In the genomic region with DNA sequence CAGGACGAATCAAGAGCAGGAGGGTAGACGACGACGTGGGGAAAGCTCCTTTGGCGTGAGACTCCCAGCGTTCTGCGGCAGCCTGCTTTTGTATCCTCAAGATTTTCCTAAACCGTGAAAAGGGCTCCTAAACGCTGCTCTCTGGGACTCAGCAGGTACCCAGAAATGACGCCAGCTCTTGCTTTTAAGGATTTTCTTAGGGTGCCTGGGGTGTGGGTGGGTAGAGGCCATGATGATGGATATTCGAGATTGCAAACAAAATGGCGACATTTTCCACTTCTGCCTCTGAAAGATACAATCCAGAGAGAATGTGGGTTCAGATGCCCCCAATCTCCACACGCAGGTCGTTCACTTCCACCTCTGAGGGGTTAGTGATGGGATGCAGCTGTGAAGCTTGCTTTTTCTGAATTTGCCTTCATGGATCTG, we compare ENCODE assay signal across 10 mouse cellular contexts. TPM values are rescaled to one million over a fixed set of nuclear protein-coding genes. Genes with fewer than 3 reads are reported as not detected.
A peak's percentile ranks its signal among the peaks of the same experiment; 100 is the strongest.
DNase-seq lines count a peak whose midpoint lies in the region; ATAC-seq lines count a peak whose summit lies in the region.
"Had no signal": no experiment of that assay in that cellular context is flagged by ENCODE, and none has a peak within 500 bp of the region (broad histone marks: within the 10 kb centered on the region; RNA-seq: fewer than 3 reads in every experiment).

No protein-coding gene starts in this region.

- H3K4me2 ChIP-seq in liver, embryonic 11.5 days = peak overlapping the region; percentile 55
- peak overlapping the region; percentile 88 for H3K4me2 ChIP-seq in hindbrain, embryonic 12.5 days (replicated peaks)
- H3K4me2 ChIP-seq in neural tube, embryonic 12.5 days (replicated peaks) = peak overlapping the region; percentile 99

- no peaks in the 10 kb centered on the region for H3K9me3 ChIP-seq in liver, embryonic 11.5 days (ENCODE audit: control insufficient read depth, low read length)
- H3K9me3 ChIP-seq in hindbrain, embryonic 12.5 days (replicated peaks) = no peaks in the 10 kb centered on the region
- H3K9me3 ChIP-seq in neural tube, embryonic 12.5 days = no peaks in the 10 kb centered on the region

- WGBS in liver, embryonic 11.5 days = 13% methylated on average over 14 of the region's 14 CpGs
- WGBS in hindbrain, embryonic 12.5 days = under 1% methylated on average over 14 of the region's 14 CpGs
- WGBS in neural tube, embryonic 12.5 days = 3% methylated on average over 14 of the region's 14 CpGs

- peak; percentile 66 for DNase-seq in embryo, embryonic 11 days
- DNase-seq in embryo, embryonic 10.5 days (ENCODE audit: low spot score) = no peak
- DNase-seq in liver, embryonic 11.5 days (ENCODE audit: low spot score) = no peak
- DNase-seq in liver = no peak
- no peak for DNase-seq in frontal cortex, postnatal 36 days (ENCODE audit: low spot score in 2 of 2)
- DNase-seq in cerebellum, adult 18-20 months = no peak

- peaks cover 99% of the 10 kb centered on the region for H3K27me3 ChIP-seq in liver, embryonic 11.5 days (replicated peaks; ENCODE audit: control insufficient read depth, insufficient read depth, low read length)
- H3K27me3 ChIP-seq in hindbrain, embryonic 12.5 days = peaks cover 69% of the 10 kb centered on the region
- H3K27me3 ChIP-seq in neural tube, embryonic 12.5 days (replicated peaks) = no peaks in the 10 kb centered on the region
- H3K27me3 ChIP-seq: Patski had no signal

- no peaks in the 10 kb centered on the region for H3K36me3 ChIP-seq in liver, embryonic 11.5 days (ENCODE audit: control insufficient read depth, insufficient read depth, low read length)
- H3K36me3 ChIP-seq in hindbrain, embryonic 12.5 days = no peaks in the 10 kb centered on the region
- peaks cover 23% of the 10 kb centered on the region for H3K36me3 ChIP-seq in neural tube, embryonic 12.5 days

- ATAC-seq in liver, embryonic 11.5 days (replicated peaks; ENCODE audit: low FRiP score) = no peak
- no peak for ATAC-seq in hindbrain, embryonic 12.5 days (ENCODE audit: low FRiP score)
- ATAC-seq in neural tube, embryonic 12.5 days (ENCODE audit: low FRiP score, low read depth) = no peak
- ATAC-seq: Patski had no signal

- H3K4me3 ChIP-seq in liver, embryonic 11.5 days (ENCODE audit: low read depth, low read length) = no peak overlapping the region; the same call in 1 of the 2 replicates
- H3K4me3 ChIP-seq in hindbrain, embryonic 12.5 days = peak overlapping the region; percentile 66
- peak overlapping the region; percentile 45 for H3K4me3 ChIP-seq in neural tube, embryonic 12.5 days
- H3K4me3 ChIP-seq: megakaryocyte, embryonic 14.5 days had no signal

- H3K4me1 ChIP-seq in liver, embryonic 11.5 days (replicated peaks; ENCODE audit: control insufficient read depth, insufficient read depth, low read length) = peaks cover 17% of the 10 kb centered on the region
- peaks cover 27% of the 10 kb centered on the region for H3K4me1 ChIP-seq in hindbrain, embryonic 12.5 days
- H3K4me1 ChIP-seq in neural tube, embryonic 12.5 days = peaks cover 80% of the 10 kb centered on the region

- peak overlapping the region; percentile 15; the same call in 1 of the 2 replicates for H3K9ac ChIP-seq in liver, embryonic 11.5 days (ENCODE audit: low read depth, low read length)
- H3K9ac ChIP-seq in hindbrain, embryonic 12.5 days = peak overlapping the region; percentile 97
- H3K9ac ChIP-seq in neural tube, embryonic 12.5 days = peak overlapping the region; percentile 99

- H3K27ac ChIP-seq in liver, embryonic 11.5 days (ENCODE audit: low read depth, low read length) = no peak overlapping the region; the same call in 1 of the 2 replicates
- peak overlapping the region; percentile 99 for H3K27ac ChIP-seq in hindbrain, embryonic 12.5 days
- peak overlapping the region; percentile 100 for H3K27ac ChIP-seq in neural tube, embryonic 12.5 days

RNA-seq across cellular contexts. Expression of a gene that starts 3.1 kb away (rescaled TPM):
- 4.3 and 4.5 TPM in 2 replicates for polyA plus RNA-seq in liver, embryonic 11.5 days (2014; fragmentation: Nextera tagmentation; extraction: Ambion mirVana)
- polyA plus RNA-seq in hindbrain, embryonic 12.5 days (2016; fragmentation: Nextera tagmentation; extraction: Ambion mirVana) = 52.2 and 70.1 TPM in 2 replicates
- polyA plus RNA-seq in neural tube, embryonic 12.5 days (2016; fragmentation: Nextera tagmentation; extraction: Ambion mirVana) = 25.6 and 34.2 TPM in 2 replicates

RNA-seq across cellular contexts. Expression of a gene that starts 9.5 kb away (rescaled TPM):
- polyA plus RNA-seq in liver, embryonic 11.5 days (2014; fragmentation: Nextera tagmentation; extraction: Ambion mirVana) = 0.60 and 1.0 TPM in 2 replicates
- 5.6 and 6.9 TPM in 2 replicates for polyA plus RNA-seq in hindbrain, embryonic 12.5 days (2016; fragmentation: Nextera tagmentation; extraction: Ambion mirVana)
- polyA plus RNA-seq in neural tube, embryonic 12.5 days (2016; fragmentation: Nextera tagmentation; extraction: Ambion mirVana) = 6.4 and 7.0 TPM in 2 replicates

RNA-seq across cellular contexts. Expression of a gene that starts 9.6 kb away (rescaled TPM):
- 2.6 and 3.2 TPM in 2 replicates for polyA plus RNA-seq in liver, embryonic 11.5 days (2014; fragmentation: Nextera tagmentation; extraction: Ambion mirVana)
- 2.1 and 3.2 TPM in 2 replicates for polyA plus RNA-seq in hindbrain, embryonic 12.5 days (2016; fragmentation: Nextera tagmentation; extraction: Ambion mirVana)
- 4.7 and 5.0 TPM in 2 replicates for polyA plus RNA-seq in neural tube, embryonic 12.5 days (2016; fragmentation: Nextera tagmentation; extraction: Ambion mirVana)

RNA-seq across cellular contexts. Expression of a gene that starts 23.8 kb away (rescaled TPM):
- polyA plus RNA-seq in liver, embryonic 11.5 days (2014; fragmentation: Nextera tagmentation; extraction: Ambion mirVana) = 2.3 and 3.1 TPM in 2 replicates
- polyA plus RNA-seq in hindbrain, embryonic 12.5 days (2016; fragmentation: Nextera tagmentation; extraction: Ambion mirVana) = 6.9 and 12.5 TPM in 2 replicates
- 7.1 and 9.7 TPM in 2 replicates for polyA plus RNA-seq in neural tube, embryonic 12.5 days (2016; fragmentation: Nextera tagmentation; extraction: Ambion mirVana)

RNA-seq across cellular contexts. Expression of a gene that starts 36.6 kb away (rescaled TPM):
- 8.0 and 9.7 TPM in 2 replicates for polyA plus RNA-seq in liver, embryonic 11.5 days (2014; fragmentation: Nextera tagmentation; extraction: Ambion mirVana)
- polyA plus RNA-seq in hindbrain, embryonic 12.5 days (2016; fragmentation: Nextera tagmentation; extraction: Ambion mirVana) = 53.4 and 82.9 TPM in 2 replicates
- polyA plus RNA-seq in neural tube, embryonic 12.5 days (2016; fragmentation: Nextera tagmentation; extraction: Ambion mirVana) = 72.6 and 76.1 TPM in 2 replicates

Comparison
In these comparisons a context has a peak if more than half of its experiments do, and no peak if none do; other contexts are left out.
1. H3K9ac ChIP-seq: peak in every context shown above with its lines; median percentile 99 in neural tube, embryonic 12.5 days; 97 in hindbrain, embryonic 12.5 days; 15 in liver, embryonic 11.5 days.